Mouse (Mus musculus): ENCODE results near the gene Bean1. TPM values are rescaled to one million over a fixed set of nuclear protein-coding genes. Genes with fewer than 3 reads are reported as not detected.

Bean1 gene
- polyA plus RNA-seq, 2 experiments = 0.02 TPM; not detected in 1

GRCm38 (mm10) chr8:104137636-104138035, 32.6 kb upstream of the Bean1 start:
- 55% methylated on average over 5 of the region's 5 CpGs for WGBS (ENCODE audit: insufficient replicate concordance)
- H3K9me3 ChIP-seq (ENCODE audit: control insufficient read depth, low read length) = no peaks in the 10 kb centered on the region
- DNase-seq (ENCODE audit: low read depth in 3 of 3, low spot score in 3 of 3) (no peak), ATAC-seq (ENCODE audit: insufficient read depth) (no peak)
- H3K4me1 ChIP-seq (replicated peaks; ENCODE audit: control insufficient read depth in 2 of 2, insufficient read depth in 2 of 2, low read length in 1 of 2) = no peaks in the 10 kb centered on the region
- no peaks in the 10 kb centered on the region for H3K27me3 ChIP-seq (ENCODE audit: control insufficient read depth, insufficient read depth, low read length)
- TF ChIP-seq EP300 (IDR thresholded peaks at IDR 0.05; ENCODE audit: low read depth) (no peak), CTCF (IDR thresholded peaks at IDR 0.05; ENCODE audit: low read depth) (no peak)
- H3K27ac ChIP-seq = no peak overlapping the region
- H3K9ac ChIP-seq (replicated peaks) = no peak overlapping the region
- no peak overlapping the region for H3K4me2 ChIP-seq (ENCODE audit: low read depth)
- H3K4me3 ChIP-seq (ENCODE audit: insufficient read depth in 1 of 2, low read depth in 2 of 2, low read length in 2 of 2) = no peak overlapping the region
- no peaks in the 10 kb centered on the region for H3K36me3 ChIP-seq (replicated peaks; ENCODE audit: control insufficient read depth, insufficient read depth, low read depth)

- WGBS (ENCODE audit: insufficient replicate concordance) = 71% methylated on average over 13 of the region's 13 CpGs
- no peaks in the 10 kb centered on the region for H3K27me3 ChIP-seq (ENCODE audit: control insufficient read depth, insufficient read depth, low read length)
- no peaks in the 10 kb centered on the region for H3K9me3 ChIP-seq (ENCODE audit: control insufficient read depth, low read length)
- no peaks in the 10 kb centered on the region for H3K4me1 ChIP-seq (replicated peaks; ENCODE audit: control insufficient read depth in 2 of 2, insufficient read depth in 2 of 2, low read length in 1 of 2)
- H3K27ac ChIP-seq = no peak overlapping the region
- H3K4me2 ChIP-seq (ENCODE audit: low read depth) = no peak overlapping the region
- no peaks in the 10 kb centered on the region for H3K36me3 ChIP-seq (replicated peaks; ENCODE audit: control insufficient read depth, insufficient read depth, low read depth)
- no peak overlapping the region for H3K4me3 ChIP-seq (ENCODE audit: insufficient read depth in 1 of 2, low read depth in 2 of 2, low read length in 2 of 2)
- ATAC-seq (ENCODE audit: insufficient read depth) (no peak), DNase-seq (ENCODE audit: low read depth in 3 of 3, low spot score in 3 of 3) (no peak)
- TF ChIP-seq EP300 (IDR thresholded peaks at IDR 0.05; ENCODE audit: low read depth) = no peak
- no peak for TF ChIP-seq CTCF (IDR thresholded peaks at IDR 0.05; ENCODE audit: low read depth)
- H3K9ac ChIP-seq (replicated peaks) = no peak overlapping the region
These were observed 29.6 kb upstream of the Bean1 start for GRCm38 (mm10) chr8:104140611-104141010.

DNA sequence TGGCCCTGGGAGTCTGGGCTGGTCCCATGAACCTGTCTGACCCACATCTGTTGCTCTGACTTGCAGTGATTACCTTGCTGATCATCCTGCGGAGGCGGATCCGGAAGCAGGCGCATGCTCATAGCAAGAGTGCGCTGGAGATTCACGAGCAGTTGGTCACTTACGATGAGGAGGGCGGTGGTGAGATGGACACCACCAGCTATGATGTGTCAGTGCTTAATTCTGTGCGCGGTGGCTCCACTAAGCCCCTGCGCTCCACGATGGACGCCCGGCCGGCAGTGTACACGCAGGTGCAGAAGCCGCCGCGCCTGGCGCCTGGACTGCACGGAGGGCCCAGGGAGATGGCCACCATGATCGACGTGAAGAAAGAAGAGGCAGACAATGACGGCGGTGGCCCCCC, 27.8 kb upstream of the Bean1 start:
- no peak overlapping the region for H3K27ac ChIP-seq
- WGBS (ENCODE audit: insufficient replicate concordance) = 81% methylated on average over 25 of the region's 25 CpGs
- DNase-seq (ENCODE audit: low read depth in 3 of 3, low spot score in 3 of 3) (no peak), ATAC-seq (ENCODE audit: insufficient read depth) (no peak)
- no peaks in the 10 kb centered on the region for H3K36me3 ChIP-seq (replicated peaks; ENCODE audit: control insufficient read depth, insufficient read depth, low read depth)
- no peaks in the 10 kb centered on the region for H3K27me3 ChIP-seq (ENCODE audit: control insufficient read depth, insufficient read depth, low read length)
- no peaks in the 10 kb centered on the region for H3K9me3 ChIP-seq (ENCODE audit: control insufficient read depth, low read length)
- H3K4me3 ChIP-seq (ENCODE audit: insufficient read depth in 1 of 2, low read depth in 2 of 2, low read length in 2 of 2) = no peak overlapping the region
- H3K4me2 ChIP-seq (ENCODE audit: low read depth) = no peak overlapping the region
- no peak overlapping the region for H3K9ac ChIP-seq (replicated peaks)
- no peaks in the 10 kb centered on the region for H3K4me1 ChIP-seq (replicated peaks; ENCODE audit: control insufficient read depth in 2 of 2, insufficient read depth in 2 of 2, low read length in 1 of 2)
- TF ChIP-seq EP300 (IDR thresholded peaks at IDR 0.05; ENCODE audit: low read depth) = no peak
- no peak for TF ChIP-seq CTCF (IDR thresholded peaks at IDR 0.05; ENCODE audit: low read depth)

GRCm38 (mm10) chr8:104143379-104143778, 26.9 kb upstream of the Bean1 start:
- H3K27ac ChIP-seq = no peak overlapping the region
- WGBS (ENCODE audit: insufficient replicate concordance) = 54% methylated on average over 4 of the region's 4 CpGs
- H3K4me2 ChIP-seq (ENCODE audit: low read depth) = no peak overlapping the region
- H3K4me1 ChIP-seq (replicated peaks; ENCODE audit: control insufficient read depth in 2 of 2, insufficient read depth in 2 of 2, low read length in 1 of 2) = no peaks in the 10 kb centered on the region
- no peaks in the 10 kb centered on the region for H3K36me3 ChIP-seq (replicated peaks; ENCODE audit: control insufficient read depth, insufficient read depth, low read depth)
- no peaks in the 10 kb centered on the region for H3K9me3 ChIP-seq (ENCODE audit: control insufficient read depth, low read length)
- TF ChIP-seq CTCF (IDR thresholded peaks at IDR 0.05; ENCODE audit: low read depth) (no peak), EP300 (IDR thresholded peaks at IDR 0.05; ENCODE audit: low read depth) (no peak)
- no peak for DNase-seq (ENCODE audit: low read depth in 3 of 3, low spot score in 3 of 3)
- H3K9ac ChIP-seq (replicated peaks) = no peak overlapping the region
- H3K27me3 ChIP-seq (ENCODE audit: control insufficient read depth, insufficient read depth, low read length) = no peaks in the 10 kb centered on the region
- H3K4me3 ChIP-seq (ENCODE audit: insufficient read depth in 1 of 2, low read depth in 2 of 2, low read length in 2 of 2) = no peak overlapping the region
- no peak for ATAC-seq (ENCODE audit: insufficient read depth)

DNA sequence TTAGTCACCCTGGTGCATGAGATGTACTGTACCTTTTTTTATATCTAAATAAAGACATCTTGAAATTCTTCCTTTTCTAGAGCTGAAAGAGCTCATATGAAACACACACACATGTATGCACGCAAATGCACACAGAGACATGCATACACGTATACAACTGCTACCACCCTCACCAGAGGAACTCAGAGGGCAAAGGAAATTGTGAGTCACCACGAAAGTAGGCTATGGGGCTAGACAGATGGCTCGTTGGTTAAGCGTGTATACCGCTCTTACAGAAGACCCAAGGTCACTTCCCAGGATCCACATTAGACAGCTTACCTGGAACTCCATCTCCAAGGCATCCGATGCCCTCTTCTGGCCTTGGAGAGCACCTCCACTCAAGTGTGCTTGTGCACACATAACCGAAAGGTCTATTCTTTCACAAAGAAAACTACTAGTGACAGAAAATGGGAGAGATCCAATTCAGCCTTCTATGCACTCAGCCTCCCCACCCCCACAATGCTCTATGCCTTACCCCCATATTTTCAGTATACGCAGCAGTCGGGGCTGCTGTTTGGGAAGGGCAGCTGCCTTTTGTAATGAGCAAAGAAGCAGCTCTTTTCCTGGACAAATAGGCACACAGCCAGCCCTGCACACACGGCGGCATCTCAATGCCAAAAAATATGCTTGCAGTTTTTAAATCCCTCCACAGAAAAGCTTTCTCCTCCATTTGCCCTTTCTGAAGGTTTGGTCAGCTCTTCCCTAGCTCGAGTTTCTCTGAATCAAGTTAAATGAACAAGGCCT, 25.6 kb upstream of the Bean1 start:
- Histone ChIP-seq H3K4me2 (ENCODE audit: low read depth) (no peak overlapping the region), H3K9me3 (ENCODE audit: control insufficient read depth, low read length) (no peaks in the 10 kb centered on the region), H3K27ac (no peak overlapping the region), H3K4me3 (ENCODE audit: insufficient read depth in 1 of 2, low read depth in 2 of 2, low read length in 2 of 2) (no peak overlapping the region), H3K9ac (replicated peaks) (no peak overlapping the region), H3K27me3 (ENCODE audit: control insufficient read depth, insufficient read depth, low read length) (no peaks in the 10 kb centered on the region), H3K36me3 (replicated peaks; ENCODE audit: control insufficient read depth, insufficient read depth, low read depth) (no peaks in the 10 kb centered on the region), H3K4me1 (replicated peaks; ENCODE audit: control insufficient read depth in 2 of 2, insufficient read depth in 2 of 2, low read length in 1 of 2) (no peaks in the 10 kb centered on the region)
- no peak for ATAC-seq (ENCODE audit: insufficient read depth)
- DNase-seq (ENCODE audit: low read depth in 3 of 3, low spot score in 3 of 3) = no peak
- no peak for TF ChIP-seq EP300 (IDR thresholded peaks at IDR 0.05; ENCODE audit: low read depth)
- TF ChIP-seq CTCF (IDR thresholded peaks at IDR 0.05; ENCODE audit: low read depth) = peak; percentile 20; the same call in 1 of the 2 replicates
- 68% methylated on average over 13 of the region's 13 CpGs for WGBS (ENCODE audit: insufficient replicate concordance)

All from liver, embryonic 14.5 days (tissue).